Comparison of ENCODE assay signal across 8 mouse cellular contexts in genomic region chr15:98533881-98534627, GRCm38 (mm10). TPM values are rescaled to one million over a fixed set of nuclear protein-coding genes. Genes with fewer than 3 reads are reported as not detected.
A peak's percentile ranks its signal among the peaks of the same experiment; 100 is the strongest.
DNase-seq lines count a peak whose midpoint lies in the region; ATAC-seq and TF ChIP-seq lines count a peak whose summit lies in the region.

Kansl2 (minus strand) TSS chr15:98534264.

- H3K9ac ChIP-seq in hindbrain, postnatal 0 days (replicated peaks; ENCODE audit: low read length): peak within 1 kb of the TSS; percentile 94

- H3K27me3 ChIP-seq in hindbrain, postnatal 0 days (ENCODE audit: insufficient read depth, low read length): no peaks in the 10 kb centered on the region

- peak within 1 kb of the TSS; percentile 73 for H3K4me3 ChIP-seq in gastrocnemius, adult 2 months
- peak within 1 kb of the TSS; percentile 84 for H3K4me3 ChIP-seq in hindbrain, postnatal 0 days (ENCODE audit: low read length)
- peak within 1 kb of the TSS; percentile 91 for H3K4me3 ChIP-seq in left cerebral cortex, adult 2 months

- 0% methylated on average over 61 of the region's 70 CpGs for WGBS in hindbrain, postnatal 0 days

- H3K4me2 ChIP-seq in hindbrain, postnatal 0 days (ENCODE audit: low read depth, low read length): peak within 1 kb of the TSS; percentile 91

- H3K9me3 ChIP-seq in hindbrain, postnatal 0 days (ENCODE audit: low read length): no peaks in the 10 kb centered on the region

- intact Hi-C loops in gastrocnemius, adult 2 months (cut with DNase I): loop anchor here (5.0 kb wide), 1 partner anchor 33 kb away; no protein-coding TSS in a partner anchor
- intact Hi-C loops in left cerebral cortex, adult 2 months (cut with DNase I): loop anchor here (5.0 kb wide), 1 partner anchor 33 kb away; no protein-coding TSS in a partner anchor

- peak; percentile 99 for DNase-seq in ZHBTc4 (ENCODE audit: low read depth, low spot score)
- peak; percentile 98 for DNase-seq in gastrocnemius, adult 2 months
- peak; percentile 99 for DNase-seq in hindbrain, postnatal 0 days (ENCODE audit: low spot score)
- DNase-seq in left cerebral cortex, adult 2 months (ENCODE audit: extremely low spot score in 1 of 2, low spot score in 2 of 2): peak; percentile 97 to 98
- DNase-seq in right cerebral cortex, adult 2 months (ENCODE audit: low spot score in 2 of 2): peak; percentile 98 to 99
- DNase-seq in urinary bladder, postnatal 14 days (ENCODE audit: low spot score): peak; percentile 97

- TF ChIP-seq CTCF in gastrocnemius, adult 2 months (IDR thresholded peaks at IDR 0.05): no peak
- TF ChIP-seq CTCF in hindbrain, postnatal 0 days (IDR thresholded peaks at IDR 0.05; ENCODE audit: low read depth): peak; percentile 28; the same call in 1 of the 2 replicates
- TF ChIP-seq CTCF in left cerebral cortex, adult 2 months (IDR thresholded peaks at IDR 0.05): no peak

- peak; percentile 99 for ATAC-seq in common myeloid progenitor, adult 5-6 weeks (replicated peaks; ENCODE audit: low read depth, poor library complexity, severe bottlenecking)
- ATAC-seq in hindbrain, postnatal 0 days: peak; percentile 100
- ATAC-seq in megakaryocyte, adult 5-6 weeks (ENCODE audit: poor library complexity, severe bottlenecking): peak; percentile 98

- peaks cover 13% of the 10 kb centered on the region for H3K36me3 ChIP-seq in hindbrain, postnatal 0 days (ENCODE audit: insufficient read depth, low read length)

- peaks cover 4% of the 10 kb centered on the region for H3K4me1 ChIP-seq in hindbrain, postnatal 0 days (ENCODE audit: insufficient read depth, low read length)

- H3K27ac ChIP-seq in gastrocnemius, adult 2 months: peak within 1 kb of the TSS; percentile 98
- peak within 1 kb of the TSS; percentile 100 for H3K27ac ChIP-seq in hindbrain, postnatal 0 days
- peak within 1 kb of the TSS; percentile 99 for H3K27ac ChIP-seq in left cerebral cortex, adult 2 months

RNA-seq across cellular contexts. Expression of gene Kansl2, which starts in this region (rescaled TPM):
- 57.1 and 63.0 TPM in 2 replicates for total RNA-seq in common myeloid progenitor, adult 5-6 weeks (2017)
- total RNA-seq in gastrocnemius, adult 2 months (2021): 10 to 100 TPM; 64.7 to 66.3 TPM
- total RNA-seq in hindbrain, postnatal 0 days (2014; rRNA removed): 53.3 and 69.6 TPM in 2 replicates
- 95.1 and 96.8 TPM in 2 replicates for polyA plus RNA-seq in hindbrain, postnatal 0 days (2015; fragmentation: Nextera tagmentation; extraction: Ambion mirVana)
- total RNA-seq in left cerebral cortex, adult 2 months (2021): 10 to 100 TPM; 55.1 to 56.7 TPM
- 36.7 and 42.7 TPM in 2 replicates for total RNA-seq in megakaryocyte, adult 5-6 weeks (2015)
- total RNA-seq in megakaryocyte, adult 5-6 weeks (2017): 30.4 and 31.8 TPM in 2 replicates

Comparison
In these comparisons a context has a peak if more than half of its experiments do, and no peak if none do; other contexts are left out.
1. Peak in every context shown above with its lines: DNase-seq, ATAC-seq, H3K4me3 ChIP-seq and H3K27ac ChIP-seq.